Mouse (Mus musculus) urinary bladder, postnatal 36 days (tissue): ENCODE data around the gene H2-Oa.

Source experiments
- DNase-seq, 2 experiments: peaks; one replicate each; pipeline ENCODE4 v3.0.0; 2022; ENCODE audit warnings: low spot score in 2 of 2, mixed read lengths in 1 of 2

H2-Oa gene

GRCm38 (mm10) chr17:34101185-34101584, 9.0 kb downstream of the H2-Oa start:
- DNase-seq, result no peak

- DNase-seq, result peak; percentile 86 to 90
These were observed 9.5 kb downstream of the H2-Oa start for GRCm38 (mm10) chr17:34101604-34102032.

- no peak for DNase-seq
These were observed 10.7 kb downstream of the H2-Oa start for GRCm38 (mm10) chr17:34102831-34103230.

DNA sequence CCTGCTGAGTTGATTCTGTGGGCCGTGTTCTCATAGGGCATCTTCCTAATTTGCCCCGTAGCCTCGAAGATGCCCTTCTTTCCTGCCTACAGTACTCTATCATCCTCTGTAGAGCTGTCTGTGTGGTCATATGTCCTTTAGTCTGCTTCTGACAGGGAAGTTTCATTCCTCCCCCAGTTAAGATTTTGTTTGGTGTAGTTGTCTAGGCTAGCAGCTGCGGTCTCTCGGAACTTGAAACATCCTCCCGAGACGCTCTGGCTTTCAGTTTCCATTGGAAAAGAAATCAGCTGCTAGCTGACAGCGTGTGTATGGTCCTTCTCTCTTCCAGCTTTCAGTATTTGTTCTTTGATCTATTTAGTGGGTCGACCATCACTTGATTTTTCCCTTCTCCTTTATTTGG, 12.7 kb downstream of the H2-Oa start:
- no peak for DNase-seq

DNA sequence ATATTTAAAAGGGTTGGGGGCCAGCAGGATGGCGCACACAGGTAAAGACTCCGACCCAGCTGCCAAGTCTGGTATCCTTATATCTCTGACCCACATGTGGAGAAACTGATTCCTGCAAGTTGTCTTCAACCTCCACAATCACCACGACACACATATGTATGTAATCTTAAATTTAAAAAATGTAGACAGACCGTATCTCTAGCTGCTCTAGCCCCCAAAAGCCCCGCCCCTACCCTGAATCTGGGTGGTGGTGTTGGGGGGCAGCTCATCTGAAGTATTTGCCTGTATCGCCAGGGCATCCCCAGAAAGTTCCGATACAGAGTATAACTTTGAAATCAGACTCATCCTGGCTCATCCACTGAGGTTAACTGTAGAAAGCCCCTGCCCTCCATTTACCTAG, 14.4 kb downstream of the H2-Oa start:
- no peak for DNase-seq

DNA sequence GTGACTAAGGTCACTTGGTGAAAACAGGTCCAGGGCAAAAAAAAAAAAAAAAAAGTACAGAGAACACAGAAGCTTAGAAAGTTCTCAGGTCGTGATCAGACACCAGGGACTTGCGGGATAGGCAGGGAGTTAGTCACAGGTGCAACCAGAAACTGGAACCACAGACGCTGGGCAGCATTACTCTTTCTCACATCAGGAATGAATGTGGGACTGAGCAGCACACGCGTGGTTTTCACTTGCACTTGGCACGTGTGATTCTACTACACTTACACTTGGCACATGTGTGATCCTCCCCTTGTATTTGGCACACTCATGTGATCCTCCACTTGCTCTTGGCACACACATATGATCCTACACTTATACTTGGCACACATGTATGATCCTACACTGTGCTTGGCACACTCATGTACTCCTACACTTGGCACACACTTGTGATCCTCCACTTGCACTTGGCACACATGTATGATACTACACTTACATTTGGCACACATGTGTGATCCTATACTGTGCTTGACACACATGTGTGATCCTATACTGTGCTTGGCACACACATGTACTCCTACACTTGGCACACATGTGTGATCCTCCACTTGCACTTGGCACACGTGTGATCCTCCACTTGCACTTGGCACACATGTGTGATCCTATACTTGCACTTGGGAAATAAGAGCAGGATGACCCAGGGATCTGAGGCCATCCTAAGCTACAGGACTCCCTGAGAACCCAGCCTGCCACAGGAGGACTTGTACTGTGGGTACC, 15.1 kb downstream of the H2-Oa start:
- no peak for DNase-seq

GRCm38 (mm10) chr17:34108460-34108859, 16.3 kb downstream of the H2-Oa start:
- DNase-seq, result no peak

GRCm38 (mm10) chr17:34109038-34109805, 17.1 kb downstream of the H2-Oa start:
- no peak for DNase-seq

DNA sequence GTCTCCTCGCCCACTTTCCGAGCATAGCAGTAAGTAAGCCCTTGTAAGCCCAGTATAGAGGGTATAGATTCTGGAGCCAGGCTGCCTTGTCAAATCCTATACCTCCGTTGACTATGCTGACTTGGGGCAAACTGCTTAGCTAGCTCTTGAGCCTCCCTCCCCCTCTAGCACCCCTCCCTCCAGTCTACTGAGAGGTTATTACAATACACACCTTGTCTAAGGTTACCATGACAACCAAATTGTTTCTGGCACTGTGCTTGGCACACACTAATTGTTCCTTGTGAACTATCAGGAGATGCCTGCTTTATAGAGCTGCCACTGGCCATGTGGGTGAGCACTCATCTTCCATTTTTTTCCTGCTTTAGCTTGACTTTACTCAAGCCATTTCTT, 17.7 kb downstream of the H2-Oa start:
- DNase-seq, result no peak

DNA sequence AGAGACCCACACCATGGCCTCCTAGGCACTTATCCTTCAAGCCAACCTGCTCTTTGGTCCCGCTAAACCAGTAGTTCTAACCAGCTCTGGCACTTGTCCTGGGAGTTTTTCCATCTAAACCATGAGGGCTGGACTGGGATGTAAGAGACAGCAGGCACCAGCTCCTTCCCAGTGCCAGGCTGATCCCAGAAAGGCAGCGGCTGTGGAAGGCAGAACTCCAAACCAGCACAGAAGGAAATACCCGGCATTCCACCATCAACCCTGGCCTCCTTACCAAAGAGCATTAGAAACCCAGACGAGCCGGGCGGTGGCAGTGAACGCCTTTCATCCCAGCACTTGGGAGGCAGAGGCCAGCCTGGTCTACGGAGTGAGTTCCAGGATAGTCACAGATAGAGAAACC, 18.2 kb downstream of the H2-Oa start:
- DNase-seq, result no peak

- no peak for DNase-seq
These were observed 22.0 kb downstream of the H2-Oa start for GRCm38 (mm10) chr17:34114114-34114513.

GRCm38 (mm10) chr17:34116736-34117370, 24.7 kb downstream of the H2-Oa start:
- DNase-seq, result no peak

GRCm38 (mm10) chr17:34117421-34118112, 25.4 kb downstream of the H2-Oa start:
- DNase-seq, result no peak

DNA sequence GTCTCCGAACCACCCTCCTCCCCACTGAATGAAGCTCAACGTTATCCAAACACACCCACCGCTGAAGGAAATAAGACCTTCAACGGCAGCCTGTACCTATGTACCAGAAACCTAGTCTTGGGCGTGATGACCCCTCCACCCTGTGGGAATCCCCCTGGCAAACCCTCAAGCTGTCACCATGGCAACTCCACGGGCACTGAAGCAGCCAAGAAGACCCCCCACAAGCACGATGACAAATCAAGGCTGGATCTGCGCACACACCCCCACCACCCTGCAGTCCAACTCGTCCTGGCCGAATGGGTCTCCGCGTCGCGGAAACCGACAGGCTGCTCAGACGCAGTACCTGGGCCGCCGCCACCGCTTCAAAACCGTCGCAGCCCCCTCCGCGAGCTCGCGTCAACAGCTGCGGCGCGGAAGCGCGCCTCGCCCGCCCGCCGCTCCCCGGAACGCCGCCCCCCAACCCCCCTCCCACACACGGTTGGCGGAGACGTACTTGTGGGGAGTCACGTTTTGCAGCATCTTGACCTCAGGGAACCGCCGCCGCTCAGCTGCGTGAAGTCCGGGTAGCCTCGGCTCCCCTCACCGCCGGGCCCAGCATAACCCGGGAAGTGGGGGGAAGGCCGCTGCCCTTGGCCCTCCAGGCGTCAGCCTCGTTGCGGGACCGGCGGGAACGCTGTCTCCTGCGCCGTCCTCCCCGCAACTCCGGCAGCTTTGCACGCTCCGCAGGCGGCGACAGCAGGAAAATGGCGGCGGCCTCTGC, 26.2 kb downstream of the H2-Oa start:
- peak in 1 of 2 experiments; percentile 31 for DNase-seq

GRCm38 (mm10) chr17:34118873-34119248, 26.7 kb downstream of the H2-Oa start:
- DNase-seq, result no peak

- peak; percentile 97 to 98 for DNase-seq
These were observed 27.4 kb downstream of the H2-Oa start, which contains the start of gene H2-DMa for GRCm38 (mm10) chr17:34119249-34120179. Gene H2-DMa, plus strand, starts transcription at chr17:34119541.

- DNase-seq, result peak; percentile 75 to 90
These were observed 28.1 kb downstream of the H2-Oa start for GRCm38 (mm10) chr17:34120180-34120723.

DNA sequence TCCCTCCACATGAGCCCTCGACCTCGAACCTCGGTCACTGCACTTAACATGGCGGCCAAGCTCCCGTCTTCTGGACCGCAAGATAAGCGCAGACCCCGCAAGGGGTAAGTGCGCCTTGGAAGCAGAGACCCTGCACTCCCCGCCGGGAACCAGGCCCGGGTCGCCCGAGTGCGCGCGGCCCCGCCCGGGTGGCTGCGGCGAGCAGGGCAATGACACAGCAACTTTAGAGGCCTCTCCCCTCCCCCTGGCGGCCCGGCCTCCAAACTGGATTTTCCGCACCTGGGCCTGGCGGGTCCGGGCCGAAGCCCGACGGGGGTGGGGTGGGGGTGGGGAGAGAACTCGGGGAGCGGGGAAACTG, 28.7 kb downstream of the H2-Oa start:
- no peak for DNase-seq

DNA sequence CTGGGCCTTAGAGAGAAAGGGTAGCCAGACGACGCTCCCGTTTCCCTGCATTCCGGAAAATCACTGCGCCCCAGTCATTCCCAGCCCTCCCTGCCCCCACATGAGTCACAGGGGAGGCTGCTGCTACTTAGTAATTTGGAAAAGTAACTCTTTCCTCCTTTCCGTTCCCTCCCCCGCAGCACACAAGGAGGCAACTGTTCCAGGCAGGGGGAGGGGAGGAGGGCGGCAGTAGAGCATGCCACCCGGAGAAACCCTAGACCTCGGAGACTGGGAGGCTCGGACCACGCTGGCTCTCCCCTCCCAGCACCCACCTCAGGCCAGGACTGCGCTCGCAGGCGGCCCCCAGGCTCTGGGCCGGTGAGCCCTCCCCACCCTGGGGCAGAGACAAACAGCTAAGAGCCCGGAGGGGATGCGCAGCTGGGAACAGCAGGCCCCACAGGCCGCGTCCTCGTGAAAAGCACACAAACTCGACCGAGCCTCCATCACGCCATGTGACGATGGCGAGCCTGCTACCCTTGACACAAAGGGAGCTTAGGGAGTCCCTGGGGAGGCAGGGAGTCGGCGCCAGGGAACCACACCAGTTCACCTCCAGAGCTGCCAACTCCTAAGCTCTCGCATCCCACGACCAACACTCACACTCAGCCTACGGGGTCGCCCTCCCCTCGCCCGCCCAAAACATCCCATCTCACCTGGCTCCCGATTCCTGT, 29.2 kb downstream of the H2-Oa start:
- DNase-seq, result peak; percentile 84 to 89
